ENCODE assay signal across 32 mouse cellular contexts in genomic region chr1:26649704-26650388, GRCm38 (mm10). TPM values are rescaled to one million over a fixed set of nuclear protein-coding genes. Genes with fewer than 3 reads are reported as not detected.
DNase-seq lines count a peak whose midpoint lies in the region; ATAC-seq and TF ChIP-seq lines count a peak whose summit lies in the region.
"Had no signal": no experiment of that assay in that cellular context is flagged by ENCODE, and none has a peak within 500 bp of the region (broad histone marks: within the 10 kb centered on the region; RNA-seq: fewer than 3 reads in every experiment).

No protein-coding gene starts in this region.

- H3K4me2 ChIP-seq in embryonic facial prominence, embryonic 14.5 days (ENCODE audit: low read depth, low read length): no peak overlapping the region
- H3K4me2 ChIP-seq in hindbrain, embryonic 12.5 days (replicated peaks): no peak overlapping the region
- no peak overlapping the region for H3K4me2 ChIP-seq in hindbrain, embryonic 13.5 days
- no peak overlapping the region for H3K4me2 ChIP-seq in midbrain, embryonic 11.5 days
- no peak overlapping the region for H3K4me2 ChIP-seq in stomach, postnatal 0 days (replicated peaks; ENCODE audit: low read depth)
- H3K4me2 ChIP-seq: embryonic facial prominence, embryonic 13.5 days; liver, embryonic 15.5 days; lung, embryonic 15.5 days had no signal

- no peaks in the 10 kb centered on the region for H3K36me3 ChIP-seq in embryonic facial prominence, embryonic 14.5 days (ENCODE audit: control insufficient read depth, insufficient read depth, low read length)
- no peaks in the 10 kb centered on the region for H3K36me3 ChIP-seq in embryonic facial prominence, embryonic 10.5 days (replicated peaks)
- H3K36me3 ChIP-seq in hindbrain, embryonic 12.5 days: no peaks in the 10 kb centered on the region
- no peaks in the 10 kb centered on the region for H3K36me3 ChIP-seq in hindbrain, embryonic 13.5 days
- no peaks in the 10 kb centered on the region for H3K36me3 ChIP-seq in midbrain, embryonic 11.5 days (ENCODE audit: control insufficient read depth, insufficient read depth, low read length)
- no peaks in the 10 kb centered on the region for H3K36me3 ChIP-seq in stomach, postnatal 0 days (ENCODE audit: control insufficient read depth, insufficient read depth, low read length)
- H3K36me3 ChIP-seq: embryonic facial prominence, embryonic 13.5 days; G1E; limb, embryonic 10.5 days; liver, embryonic 15.5 days; lung, embryonic 15.5 days had no signal

- H3K27ac ChIP-seq in embryonic facial prominence, embryonic 14.5 days (replicated peaks; ENCODE audit: low read depth, low read length): no peak overlapping the region
- no peak overlapping the region for H3K27ac ChIP-seq in embryonic facial prominence, embryonic 10.5 days (replicated peaks)
- no peak overlapping the region for H3K27ac ChIP-seq in hindbrain, embryonic 12.5 days
- no peak overlapping the region for H3K27ac ChIP-seq in hindbrain, embryonic 13.5 days
- no peak overlapping the region for H3K27ac ChIP-seq in midbrain, embryonic 11.5 days (ENCODE audit: low read depth, low read length)
- no peak overlapping the region for H3K27ac ChIP-seq in stomach, postnatal 0 days (replicated peaks)
- H3K27ac ChIP-seq: embryonic facial prominence, embryonic 13.5 days; limb, embryonic 10.5 days; liver, embryonic 15.5 days; lung, embryonic 15.5 days had no signal

- DNase-seq in embryonic facial prominence, embryonic 14.5 days (ENCODE audit: low spot score): peak; percentile 14
- no peak for DNase-seq in embryonic facial prominence, embryonic 10.5 days (ENCODE audit: low spot score)
- DNase-seq in midbrain, embryonic 11.5 days (ENCODE audit: low spot score, missing footprints): no peak
- DNase-seq in retina, embryonic 14.5 days (ENCODE audit: low spot score): peak; percentile 57
- DNase-seq in stomach, postnatal 0 days (ENCODE audit: low spot score): no peak
- DNase-seq in testis, postnatal 10 days (ENCODE audit: low spot score): no peak
- DNase-seq: adrenal gland, postnatal 36 days; B cell, adult 2 months; cerebellum, adult 11-12 months; gastrocnemius, postnatal 36 days; heart, postnatal 36 days; kidney, adult 18-20 months; layer of hippocampus, adult 9-11 months; liver; lung, postnatal 4 days; thymus, postnatal 14 days had no signal

- WGBS in embryonic facial prominence, embryonic 14.5 days: 54% methylated on average over 1 of the region's 1 CpGs
- whole genome bisulfite sequencing in embryonic facial prominence, embryonic 10.5 days: 48% methylated on average over 1 of the region's 1 CpGs
- 48% methylated on average over 1 of the region's 1 CpGs for WGBS in hindbrain, embryonic 12.5 days
- WGBS in hindbrain, embryonic 13.5 days: 48% methylated on average over 1 of the region's 1 CpGs
- 28% methylated on average over 1 of the region's 1 CpGs for WGBS in midbrain, embryonic 11.5 days
- WGBS in stomach, postnatal 0 days: 38% methylated on average over 1 of the region's 1 CpGs

- H3K27me3 ChIP-seq in embryonic facial prominence, embryonic 14.5 days (replicated peaks; ENCODE audit: control insufficient read depth, insufficient read depth, low read length): no peaks in the 10 kb centered on the region
- no peaks in the 10 kb centered on the region for H3K27me3 ChIP-seq in embryonic facial prominence, embryonic 10.5 days (replicated peaks; ENCODE audit: low read depth, poor library complexity, severe bottlenecking)
- H3K27me3 ChIP-seq in hindbrain, embryonic 12.5 days: no peaks in the 10 kb centered on the region
- H3K27me3 ChIP-seq in hindbrain, embryonic 13.5 days: no peaks in the 10 kb centered on the region
- no peaks in the 10 kb centered on the region for H3K27me3 ChIP-seq in midbrain, embryonic 11.5 days (ENCODE audit: control insufficient read depth, insufficient read depth, low read length)
- H3K27me3 ChIP-seq in stomach, postnatal 0 days (ENCODE audit: control insufficient read depth, insufficient read depth, low read length): no peaks in the 10 kb centered on the region
- H3K27me3 ChIP-seq: CH12.LX; embryonic facial prominence, embryonic 13.5 days; liver, embryonic 15.5 days; lung, embryonic 15.5 days; Patski had no signal

- ATAC-seq in embryonic facial prominence, embryonic 14.5 days (ENCODE audit: low read depth): peak; percentile 67; the same call in 1 of the 2 replicates
- ATAC-seq in hindbrain, embryonic 12.5 days (ENCODE audit: low FRiP score): peak; percentile 38; the same call in 1 of the 2 replicates
- no peak for ATAC-seq in hindbrain, embryonic 13.5 days (ENCODE audit: low FRiP score)
- peak; percentile 50 for ATAC-seq in midbrain, embryonic 11.5 days (ENCODE audit: low FRiP score)
- ATAC-seq in stomach, postnatal 0 days (ENCODE audit: low FRiP score, low TSS enrichment): no peak
- ATAC-seq: inflammation-experienced regulatory T-cells, adult 6 months; Patski had no signal

- no peak overlapping the region for H3K9ac ChIP-seq in embryonic facial prominence, embryonic 14.5 days (ENCODE audit: low read depth, low read length)
- no peak overlapping the region for H3K9ac ChIP-seq in hindbrain, embryonic 12.5 days
- H3K9ac ChIP-seq in hindbrain, embryonic 13.5 days: no peak overlapping the region
- H3K9ac ChIP-seq in midbrain, embryonic 11.5 days (ENCODE audit: low read length): no peak overlapping the region
- H3K9ac ChIP-seq in stomach, postnatal 0 days (ENCODE audit: low read length): no peak overlapping the region
- H3K9ac ChIP-seq: embryonic facial prominence, embryonic 13.5 days; liver, embryonic 15.5 days; lung, embryonic 15.5 days had no signal

- no peak overlapping the region for H3K4me3 ChIP-seq in embryonic facial prominence, embryonic 14.5 days (ENCODE audit: low read depth, low read length)
- H3K4me3 ChIP-seq in embryonic facial prominence, embryonic 10.5 days: no peak overlapping the region
- no peak overlapping the region for H3K4me3 ChIP-seq in hindbrain, embryonic 12.5 days
- no peak overlapping the region for H3K4me3 ChIP-seq in hindbrain, embryonic 13.5 days
- H3K4me3 ChIP-seq in midbrain, embryonic 11.5 days (ENCODE audit: low read depth, low read length): no peak overlapping the region
- H3K4me3 ChIP-seq in stomach, postnatal 0 days (ENCODE audit: low read depth, low read length): no peak overlapping the region
- H3K4me3 ChIP-seq: embryonic facial prominence, embryonic 13.5 days; limb, embryonic 10.5 days; liver, embryonic 15.5 days; lung, embryonic 15.5 days had no signal

- H3K4me1 ChIP-seq in embryonic facial prominence, embryonic 14.5 days (ENCODE audit: control insufficient read depth, insufficient read depth, low read length): no peaks in the 10 kb centered on the region
- no peaks in the 10 kb centered on the region for H3K4me1 ChIP-seq in embryonic facial prominence, embryonic 10.5 days
- H3K4me1 ChIP-seq in hindbrain, embryonic 12.5 days: no peaks in the 10 kb centered on the region
- no peaks in the 10 kb centered on the region for H3K4me1 ChIP-seq in hindbrain, embryonic 13.5 days (replicated peaks)
- no peaks in the 10 kb centered on the region for H3K4me1 ChIP-seq in midbrain, embryonic 11.5 days (ENCODE audit: control insufficient read depth, insufficient read depth, low read length)
- no peaks in the 10 kb centered on the region for H3K4me1 ChIP-seq in stomach, postnatal 0 days (replicated peaks; ENCODE audit: control insufficient read depth, insufficient read depth)
- H3K4me1 ChIP-seq: embryonic facial prominence, embryonic 13.5 days; limb, embryonic 10.5 days; liver, embryonic 15.5 days; lung, embryonic 15.5 days had no signal

- no peak for TF ChIP-seq CTCF in stomach, postnatal 0 days (IDR thresholded peaks at IDR 0.05; ENCODE audit: low read depth)

- no peak for TF ChIP-seq EP300 in stomach, postnatal 0 days (optimal IDR thresholded peaks at IDR 0.05)

- no peaks in the 10 kb centered on the region for H3K9me3 ChIP-seq in embryonic facial prominence, embryonic 14.5 days (ENCODE audit: control insufficient read depth, low read length)
- H3K9me3 ChIP-seq in embryonic facial prominence, embryonic 10.5 days: no peaks in the 10 kb centered on the region
- H3K9me3 ChIP-seq in hindbrain, embryonic 12.5 days (replicated peaks): no peaks in the 10 kb centered on the region
- H3K9me3 ChIP-seq in hindbrain, embryonic 13.5 days: no peaks in the 10 kb centered on the region
- H3K9me3 ChIP-seq in midbrain, embryonic 11.5 days (ENCODE audit: control insufficient read depth, low read length): no peaks in the 10 kb centered on the region
- H3K9me3 ChIP-seq in stomach, postnatal 0 days (ENCODE audit: control insufficient read depth, low read length): no peaks in the 10 kb centered on the region
- H3K9me3 ChIP-seq: embryonic facial prominence, embryonic 13.5 days; limb, embryonic 10.5 days; liver, embryonic 15.5 days; lung, embryonic 15.5 days had no signal

RNA-seq across cellular contexts. Expression of gene 4931408C20Rik, which starts 37.4 kb away (rescaled TPM):
- polyA plus RNA-seq in embryonic facial prominence, embryonic 14.5 days (2014; fragmentation: Nextera tagmentation; extraction: Ambion mirVana): not detected in 2 replicates
- polyA plus RNA-seq in embryonic facial prominence, embryonic 10.5 days (2016; fragmentation: Nextera tagmentation; extraction: Ambion mirVana): not detected in 2 replicates
- polyA plus RNA-seq in hindbrain, embryonic 12.5 days (2016; fragmentation: Nextera tagmentation; extraction: Ambion mirVana): not detected in 2 replicates
- not detected in 2 replicates for polyA plus RNA-seq in hindbrain, embryonic 13.5 days (2015; fragmentation: Nextera tagmentation; extraction: Ambion mirVana)
- not detected in 2 replicates for polyA plus RNA-seq in midbrain, embryonic 11.5 days (2014; fragmentation: Nextera tagmentation; extraction: Ambion mirVana)
- not detected in 2 replicates for polyA plus RNA-seq in stomach, postnatal 0 days (2015; fragmentation: Nextera tagmentation; extraction: Ambion mirVana)
- polyA plus RNA-seq: embryonic facial prominence, embryonic 13.5 days; G1E; heart, embryonic 14.5 days; inflammation-experienced regulatory T-cells, adult 6 months; kidney, embryonic 16.5 days; large intestine, adult 2 months; limb, embryonic 10.5 days; liver, embryonic 15.5 days; lung, embryonic 15.5 days; neural tube, embryonic 14.5 days; Patski; small intestine, adult 2 months; stomach, embryonic 16.5 days had no signal

Comparison
In these comparisons a context has a peak if more than half of its experiments do, and no peak if none do; other contexts are left out.
1. ATAC-seq: peak in embryonic facial prominence, embryonic 14.5 days (single experiment), hindbrain, embryonic 12.5 days (single experiment) and midbrain, embryonic 11.5 days (single experiment); none in hindbrain, embryonic 13.5 days (single experiment) and stomach, postnatal 0 days (single experiment).
2. DNase-seq: peak in embryonic facial prominence, embryonic 14.5 days (single experiment) and retina, embryonic 14.5 days (single experiment); none in embryonic facial prominence, embryonic 10.5 days (single experiment), midbrain, embryonic 11.5 days (single experiment), stomach, postnatal 0 days (single experiment) and testis, postnatal 10 days (single experiment).